9 mouse cellular contexts compared by ENCODE assay signal in the genomic region with DNA sequence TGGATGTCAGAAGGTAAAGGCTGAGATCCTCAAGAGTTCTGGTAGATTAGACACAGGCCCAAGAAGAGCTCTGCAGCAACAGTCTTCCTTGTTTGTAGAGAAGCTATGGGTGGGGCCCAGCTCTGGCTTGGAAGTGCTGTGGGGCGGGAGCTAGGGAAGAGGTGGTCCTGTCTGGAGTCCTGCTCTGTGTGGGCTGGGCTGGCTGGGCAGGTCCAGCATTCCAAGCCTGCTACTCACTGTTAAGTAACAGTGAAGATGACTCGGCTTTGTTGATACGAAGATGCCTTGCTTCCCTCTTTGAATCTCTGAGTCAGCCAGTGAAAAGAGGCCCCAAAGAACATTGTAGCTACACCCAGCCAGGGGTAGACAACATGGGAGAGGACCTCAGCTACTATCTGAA. TPM values are rescaled to one million over a fixed set of nuclear protein-coding genes. Genes with fewer than 3 reads are reported as not detected.
DNase-seq lines count a peak whose midpoint lies in the region; ATAC-seq and TF ChIP-seq lines count a peak whose summit lies in the region.
"Had no signal": no experiment of that assay in that cellular context is flagged by ENCODE, and none has a peak within 500 bp of the region (broad histone marks: within the 10 kb centered on the region; RNA-seq: fewer than 3 reads in every experiment).

No protein-coding gene starts in this region.

- TF ChIP-seq POLR2A in thymus, adult 2 months (IDR thresholded peaks at IDR 0.05; ENCODE audit: control insufficient read depth, extremely low read depth, insufficient read depth, low read length, poor library complexity), result no peak

- H3K36me3 ChIP-seq in heart, embryonic 11.5 days (ENCODE audit: control insufficient read depth, insufficient read depth, low read length), result no peaks in the 10 kb centered on the region
- H3K36me3 ChIP-seq in lung, embryonic 15.5 days, result no peaks in the 10 kb centered on the region
- H3K36me3 ChIP-seq in thymus, adult 2 months (ENCODE audit: control insufficient read depth, insufficient read depth, low read length), result no peaks in the 10 kb centered on the region

- ATAC-seq in heart, embryonic 11.5 days (replicated peaks; ENCODE audit: insufficient number of reproducible peaks, low FRiP score, low TSS enrichment), result peak; percentile 57; the same call in 1 of the 2 replicates
- ATAC-seq in lung, embryonic 15.5 days (ENCODE audit: borderline replicate concordance, extremely low read depth, low FRiP score, low TSS enrichment), result peak; percentile 80

- no peaks in the 10 kb centered on the region for H3K27me3 ChIP-seq in heart, embryonic 11.5 days (ENCODE audit: control insufficient read depth, insufficient read depth, low read length)
- no peaks in the 10 kb centered on the region for H3K27me3 ChIP-seq in lung, embryonic 15.5 days
- H3K27me3 ChIP-seq in thymus, adult 2 months (ENCODE audit: control insufficient read depth, insufficient read depth, low read length), result no peaks in the 10 kb centered on the region

- H3K4me3 ChIP-seq in heart, embryonic 11.5 days (ENCODE audit: low read depth, low read length), result no peak overlapping the region
- H3K4me3 ChIP-seq in lung, embryonic 15.5 days, result no peak overlapping the region
- no peak overlapping the region for H3K4me3 ChIP-seq in thymus, adult 2 months (ENCODE audit: control insufficient read depth, insufficient read depth, low read length)

- H3K4me2 ChIP-seq in heart, embryonic 11.5 days, result no peak overlapping the region
- H3K4me2 ChIP-seq in lung, embryonic 15.5 days, result no peak overlapping the region

- H3K9ac ChIP-seq in heart, embryonic 11.5 days (ENCODE audit: low read depth, low read length), result no peak overlapping the region
- no peak overlapping the region for H3K9ac ChIP-seq in lung, embryonic 15.5 days

- H3K27ac ChIP-seq in heart, embryonic 11.5 days (ENCODE audit: low read depth, low read length), result no peak overlapping the region
- H3K27ac ChIP-seq in lung, embryonic 15.5 days, result no peak overlapping the region
- no peak overlapping the region for H3K27ac ChIP-seq in thymus, adult 2 months (ENCODE audit: control insufficient read depth, insufficient read depth, low read length)

- WGBS in heart, embryonic 11.5 days (ENCODE audit: insufficient replicate concordance), result 26% methylated on average over 3 of the region's 3 CpGs
- 24% methylated on average over 3 of the region's 3 CpGs for WGBS in lung, embryonic 15.5 days
- WGBS in thymus, adult 2 months, result 85% methylated on average over 3 of the region's 3 CpGs

- no peaks in the 10 kb centered on the region for H3K4me1 ChIP-seq in heart, embryonic 11.5 days (ENCODE audit: control insufficient read depth, insufficient read depth, low read length)
- no peaks in the 10 kb centered on the region for H3K4me1 ChIP-seq in lung, embryonic 15.5 days
- no peaks in the 10 kb centered on the region for H3K4me1 ChIP-seq in thymus, adult 2 months (replicated peaks; ENCODE audit: control insufficient read depth, insufficient read depth, low read length)

- no peaks in the 10 kb centered on the region for H3K9me3 ChIP-seq in heart, embryonic 11.5 days (replicated peaks; ENCODE audit: control insufficient read depth, low read length)
- H3K9me3 ChIP-seq in lung, embryonic 15.5 days, result no peaks in the 10 kb centered on the region

- TF ChIP-seq CTCF in thymus, adult 2 months (IDR thresholded peaks at IDR 0.05; ENCODE audit: borderline replicate concordance, control insufficient read depth, extremely low read depth, insufficient read depth, low read length, poor library complexity), result no peak

- DNase-seq in 3T3-L1 (ENCODE audit: low read depth, low spot score), result peak; percentile 97
- DNase-seq in adrenal gland, adult 8-10 months, result peak; percentile 51
- DNase-seq in testis, postnatal 10 days (ENCODE audit: low spot score), result peak; percentile 80
- DNase-seq in natural killer cell, adult 2 months (ENCODE audit: low spot score in 2 of 2), result no peak
- no peak for DNase-seq in spleen, postnatal 14 days (ENCODE audit: low spot score in 2 of 2)
- DNase-seq in thymus, adult 2 months, result no peak

RNA-seq across cellular contexts. Expression of gene Rab7b, which starts 1.9 kb away (rescaled TPM):
- total RNA-seq in adrenal gland, adult 8-10 months (2022), result 10 to 100 TPM in 2 of 4 experiments, 1 to 10 TPM in 2; 6.6 to 17.4 (median 11.0) TPM
- 1.1 and 1.4 TPM in 2 replicates for polyA plus RNA-seq in heart, embryonic 11.5 days (2014; fragmentation: Nextera tagmentation; extraction: Ambion mirVana)
- polyA plus RNA-seq in lung, embryonic 15.5 days (2015; fragmentation: Nextera tagmentation; extraction: Ambion mirVana), result 2.3 and 3.0 TPM in 2 replicates
- polyA plus RNA-seq in thymus, adult 2 months (2012; rRNA removed), result 4.7 and 8.0 TPM in 2 replicates

RNA-seq across cellular contexts. Expression of gene Ctse, which starts 52.3 kb away (rescaled TPM):
- under 1 TPM; 0.43 to 0.81 (median 0.50) TPM for total RNA-seq in adrenal gland, adult 8-10 months (2022)
- polyA plus RNA-seq in heart, embryonic 11.5 days (2014; fragmentation: Nextera tagmentation; extraction: Ambion mirVana), result 0.94 and 0.97 TPM in 2 replicates
- 0.72 and 0.80 TPM in 2 replicates for polyA plus RNA-seq in lung, embryonic 15.5 days (2015; fragmentation: Nextera tagmentation; extraction: Ambion mirVana)
- polyA plus RNA-seq in thymus, adult 2 months (2012; rRNA removed), result 6.4 and 6.8 TPM in 2 replicates

RNA-seq across cellular contexts. Expression of gene Slc26a9, which starts 53.4 kb away (rescaled TPM):
- under 1 TPM in 3 of 4 experiments, not detected in 1; 0.06 to 0.28 (median 0.23) TPM for total RNA-seq in adrenal gland, adult 8-10 months (2022)
- polyA plus RNA-seq in heart, embryonic 11.5 days (2014; fragmentation: Nextera tagmentation; extraction: Ambion mirVana), result not detected in 2 replicates
- polyA plus RNA-seq in lung, embryonic 15.5 days (2015; fragmentation: Nextera tagmentation; extraction: Ambion mirVana), result 4.2 and 5.3 TPM in 2 replicates
- 0.99 and 1.1 TPM in 2 replicates for polyA plus RNA-seq in thymus, adult 2 months (2012; rRNA removed)
- total RNA-seq: adrenal gland, adult 18-20 months had no signal

Comparison
In these comparisons a context has a peak if more than half of its experiments do, and no peak if none do; other contexts are left out.
1. DNase-seq: peak in 3T3-L1 (single experiment), adrenal gland, adult 8-10 months (single experiment) and testis, postnatal 10 days (single experiment); none in natural killer cell, adult 2 months (0 of 2), spleen, postnatal 14 days (0 of 2) and thymus, adult 2 months (single experiment).